ENCODE assay signal across 8 mouse cellular contexts in genomic region chr12:31654965-31655477, GRCm38 (mm10). TPM values are rescaled to one million over a fixed set of nuclear protein-coding genes. Genes with fewer than 3 reads are reported as not detected.
DNase-seq lines count a peak whose midpoint lies in the region; ATAC-seq lines count a peak whose summit lies in the region.

No protein-coding gene starts in this region.

- H3K4me2 ChIP-seq in heart, embryonic 13.5 days: peak overlapping the region; percentile 84

- peak overlapping the region; percentile 92 for H3K4me3 ChIP-seq in heart, embryonic 13.5 days
- peak overlapping the region; percentile 93 for H3K4me3 ChIP-seq in megakaryocyte, embryonic 14.5 days (replicated peaks)

- WGBS in heart, embryonic 13.5 days: 1% methylated on average over 29 of the region's 29 CpGs

- H3K36me3 ChIP-seq in heart, embryonic 13.5 days: peaks cover 10% of the 10 kb centered on the region; the same call in 1 of the 2 replicates
- peaks cover 14% of the 10 kb centered on the region for H3K36me3 ChIP-seq in megakaryocyte, embryonic 14.5 days (replicated peaks; ENCODE audit: low read length)

- H3K9ac ChIP-seq in heart, embryonic 13.5 days: peak overlapping the region; percentile 92

- H3K27me3 ChIP-seq in heart, embryonic 13.5 days (replicated peaks): no peaks in the 10 kb centered on the region
- no peaks in the 10 kb centered on the region for H3K27me3 ChIP-seq in megakaryocyte, embryonic 14.5 days (replicated peaks)

- intact Hi-C loops in heart, postnatal 25 days (cut with DNase I): loop anchor here (1.0 to 5.0 kb wide), 2 partner anchors 20 to 158 kb away; partner anchors contain the start of gene Cbll1

- DNase-seq in heart, postnatal 25 days (ENCODE audit: low spot score): no peak
- DNase-seq in MEL-GATA-1-ER (ENCODE audit: extremely low read depth, low read depth) (peak; percentile 19), adipocyte (ENCODE audit: low spot score) (no peak)
- DNase-seq in frontal cortex, postnatal 25 days (ENCODE audit: low spot score in 2 of 2): no peak
- no peak for DNase-seq in spleen, postnatal 4 days (ENCODE audit: low spot score in 2 of 2)

- H3K4me1 ChIP-seq in heart, embryonic 13.5 days: peaks cover 12% of the 10 kb centered on the region
- peaks cover 35% of the 10 kb centered on the region for H3K4me1 ChIP-seq in megakaryocyte, embryonic 14.5 days

- H3K9me3 ChIP-seq in heart, embryonic 13.5 days: no peaks in the 10 kb centered on the region
- no peaks in the 10 kb centered on the region for H3K9me3 ChIP-seq in megakaryocyte, embryonic 14.5 days

- ATAC-seq in heart, embryonic 13.5 days (ENCODE audit: extremely low read depth, insufficient number of reproducible peaks, low FRiP score, low TSS enrichment): peak; percentile 65
- peak; percentile 78 for ATAC-seq in granulocyte monocyte progenitor cell, adult 5-6 weeks (replicated peaks; ENCODE audit: poor library complexity, severe bottlenecking)

- H3K27ac ChIP-seq in heart, embryonic 13.5 days (replicated peaks): peak overlapping the region; percentile 91

RNA-seq across cellular contexts. Expression of gene Cog5, which starts 0.4 kb away (rescaled TPM):
- 25.5 and 28.1 TPM in 2 replicates for polyA plus RNA-seq in heart, embryonic 13.5 days (2015; fragmentation: Nextera tagmentation; extraction: Ambion mirVana)
- 10 to 100 TPM; 49.6 to 53.9 TPM for total RNA-seq in heart, postnatal 25 days (2021)
- 44.4 and 61.0 TPM in 2 replicates for total RNA-seq in granulocyte monocyte progenitor cell, adult 5-6 weeks (2014; fragmentation: Nextera tagmentation)
- total RNA-seq in granulocyte monocyte progenitor cell, adult 5-6 weeks (2017): 56.3 and 67.7 TPM in 2 replicates
- 0.56 TPM in 1 of 2 replicates, not detected in the other for polyA plus RNA-seq in megakaryocyte, embryonic 14.5 days (2012; ENCODE audit: insufficient read depth, low replicate concordance)

RNA-seq across cellular contexts. Expression of gene Dus4l, which starts 0.4 kb away (rescaled TPM):
- 5.3 and 6.8 TPM in 2 replicates for polyA plus RNA-seq in heart, embryonic 13.5 days (2015; fragmentation: Nextera tagmentation; extraction: Ambion mirVana)
- total RNA-seq in heart, postnatal 25 days (2021): 1 to 10 TPM; 7.4 to 8.5 TPM
- total RNA-seq in granulocyte monocyte progenitor cell, adult 5-6 weeks (2014; fragmentation: Nextera tagmentation): 9.8 and 17.8 TPM in 2 replicates
- total RNA-seq in granulocyte monocyte progenitor cell, adult 5-6 weeks (2017): 10.9 and 30.4 TPM in 2 replicates
- 7.9 and 10.6 TPM in 2 replicates for polyA plus RNA-seq in megakaryocyte, embryonic 14.5 days (2012; ENCODE audit: insufficient read depth, low replicate concordance)

RNA-seq across cellular contexts. Expression of gene Bcap29, which starts 20.6 kb away (rescaled TPM):
- 46.7 and 46.9 TPM in 2 replicates for polyA plus RNA-seq in heart, embryonic 13.5 days (2015; fragmentation: Nextera tagmentation; extraction: Ambion mirVana)
- 10 to 100 TPM; 30.6 to 34.5 TPM for total RNA-seq in heart, postnatal 25 days (2021)
- 68.8 and 85.3 TPM in 2 replicates for total RNA-seq in granulocyte monocyte progenitor cell, adult 5-6 weeks (2014; fragmentation: Nextera tagmentation)
- 53.7 and 59.5 TPM in 2 replicates for total RNA-seq in granulocyte monocyte progenitor cell, adult 5-6 weeks (2017)
- 8.4 TPM in 1 of 2 replicates, not detected in the other for polyA plus RNA-seq in megakaryocyte, embryonic 14.5 days (2012; ENCODE audit: insufficient read depth, low replicate concordance)

RNA-seq across cellular contexts. Expression of gene Gpr22, which starts 58.7 kb away (rescaled TPM):
- polyA plus RNA-seq in heart, embryonic 13.5 days (2015; fragmentation: Nextera tagmentation; extraction: Ambion mirVana): 12.9 and 16.4 TPM in 2 replicates
- 10 to 100 TPM; 19.5 to 20.5 TPM for total RNA-seq in heart, postnatal 25 days (2021)
- total RNA-seq in granulocyte monocyte progenitor cell, adult 5-6 weeks (2014; fragmentation: Nextera tagmentation): not detected in 2 replicates
- under 0.01 TPM in 1 of 2 replicates, not detected in the other for total RNA-seq in granulocyte monocyte progenitor cell, adult 5-6 weeks (2017)
- 0.08 and 0.58 TPM in 2 replicates for polyA plus RNA-seq in megakaryocyte, embryonic 14.5 days (2012; ENCODE audit: insufficient read depth, low replicate concordance)
